In genomic region chr9:56830162-56830561, GRCm38 (mm10) we compare ENCODE assay signal across 10 mouse cellular contexts. TPM values are rescaled to one million over a fixed set of nuclear protein-coding genes. Genes with fewer than 3 reads are reported as not detected.
DNase-seq lines count a peak whose midpoint lies in the region; ATAC-seq lines count a peak whose summit lies in the region.
"Had no signal": no experiment of that assay in that cellular context is flagged by ENCODE, and none has a peak within 500 bp of the region (broad histone marks: within the 10 kb centered on the region; RNA-seq: fewer than 3 reads in every experiment).

No protein-coding gene starts in this region.

- H3K4me2 ChIP-seq in hindbrain, embryonic 12.5 days (replicated peaks) = no peak overlapping the region

- peaks cover 12% of the 10 kb centered on the region; the same call in 1 of the 2 replicates for H3K27me3 ChIP-seq in hindbrain, embryonic 12.5 days

- DNase-seq in cerebellum, postnatal 14 days = peak; percentile 36 to 60
- DNase-seq in cerebellum, adult 9-10 months = no peak
- peak; percentile 7 for DNase-seq in lung, postnatal 14 days
- DNase-seq in lung, postnatal 25 days (ENCODE audit: low spot score) = no peak
- DNase-seq in right cerebral cortex, postnatal 4 days = peak; percentile 33
- DNase-seq in thymus, adult 18-20 months = no peak
- no peak for DNase-seq in heart, adult 18-20 months
- DNase-seq: B cell, adult 2 months had no signal

- no peak overlapping the region for H3K4me3 ChIP-seq in hindbrain, embryonic 12.5 days
- H3K4me3 ChIP-seq: erythroblast, embryonic 14.5 days had no signal

- H3K9me3 ChIP-seq in hindbrain, embryonic 12.5 days (replicated peaks) = no peaks in the 10 kb centered on the region

- H3K36me3 ChIP-seq in hindbrain, embryonic 12.5 days = no peaks in the 10 kb centered on the region

- H3K4me1 ChIP-seq in hindbrain, embryonic 12.5 days = peaks cover 28% of the 10 kb centered on the region

- ATAC-seq in hindbrain, embryonic 12.5 days (ENCODE audit: low FRiP score) = peak; percentile 75

- 18% methylated on average over 4 of the region's 4 CpGs for WGBS in hindbrain, embryonic 12.5 days

- H3K27ac ChIP-seq in hindbrain, embryonic 12.5 days = peak overlapping the region; percentile 42; the same call in 1 of the 2 replicates

- H3K9ac ChIP-seq in hindbrain, embryonic 12.5 days = no peak overlapping the region

RNA-seq across cellular contexts. Expression of gene Lingo1, which starts 33.9 kb away (rescaled TPM):
- 35.6 and 36.9 TPM in 2 replicates for polyA plus RNA-seq in hindbrain, embryonic 12.5 days (2016; fragmentation: Nextera tagmentation; extraction: Ambion mirVana)
- total RNA-seq in heart, adult 18-20 months (2021) = 1 to 10 TPM; 1.0 to 1.1 TPM
- polyA plus RNA-seq: erythroblast, embryonic 14.5 days had no signal

RNA-seq across cellular contexts. Expression of gene Odf3l1, which starts 34.3 kb away (rescaled TPM):
- polyA plus RNA-seq in hindbrain, embryonic 12.5 days (2016; fragmentation: Nextera tagmentation; extraction: Ambion mirVana) = 0.29 and 0.54 TPM in 2 replicates
- total RNA-seq in heart, adult 18-20 months (2021) = not detected
- polyA plus RNA-seq: erythroblast, embryonic 14.5 days had no signal

RNA-seq across cellular contexts. Expression of gene Cspg4, which starts 34.7 kb away (rescaled TPM):
- 6.8 and 8.9 TPM in 2 replicates for polyA plus RNA-seq in hindbrain, embryonic 12.5 days (2016; fragmentation: Nextera tagmentation; extraction: Ambion mirVana)
- total RNA-seq in heart, adult 18-20 months (2021) = 10 to 100 TPM in 1 of 2 experiments, 1 to 10 TPM in 1; 9.9 to 11.5 TPM
- polyA plus RNA-seq: erythroblast, embryonic 14.5 days had no signal

Comparison
In these comparisons a context has a peak if more than half of its experiments do, and no peak if none do; other contexts are left out.
1. DNase-seq: peak in cerebellum, postnatal 14 days (2 of 2), lung, postnatal 14 days (single experiment) and right cerebral cortex, postnatal 4 days (single experiment); none in cerebellum, adult 9-10 months (single experiment), lung, postnatal 25 days (single experiment), thymus, adult 18-20 months (0 of 2) and heart, adult 18-20 months (0 of 2).